Mouse (Mus musculus): Measurements from ENCODE around the gene Gm49358. TPM values are rescaled to one million over a fixed set of nuclear protein-coding genes. Genes with fewer than 3 reads are reported as not detected.
A peak's percentile ranks its signal among the peaks of the same experiment; 100 is the strongest.

Gm49358 gene
- total RNA-seq, 2 experiments from 2014 or later: 45.5 to 45.7 TPM

DNA sequence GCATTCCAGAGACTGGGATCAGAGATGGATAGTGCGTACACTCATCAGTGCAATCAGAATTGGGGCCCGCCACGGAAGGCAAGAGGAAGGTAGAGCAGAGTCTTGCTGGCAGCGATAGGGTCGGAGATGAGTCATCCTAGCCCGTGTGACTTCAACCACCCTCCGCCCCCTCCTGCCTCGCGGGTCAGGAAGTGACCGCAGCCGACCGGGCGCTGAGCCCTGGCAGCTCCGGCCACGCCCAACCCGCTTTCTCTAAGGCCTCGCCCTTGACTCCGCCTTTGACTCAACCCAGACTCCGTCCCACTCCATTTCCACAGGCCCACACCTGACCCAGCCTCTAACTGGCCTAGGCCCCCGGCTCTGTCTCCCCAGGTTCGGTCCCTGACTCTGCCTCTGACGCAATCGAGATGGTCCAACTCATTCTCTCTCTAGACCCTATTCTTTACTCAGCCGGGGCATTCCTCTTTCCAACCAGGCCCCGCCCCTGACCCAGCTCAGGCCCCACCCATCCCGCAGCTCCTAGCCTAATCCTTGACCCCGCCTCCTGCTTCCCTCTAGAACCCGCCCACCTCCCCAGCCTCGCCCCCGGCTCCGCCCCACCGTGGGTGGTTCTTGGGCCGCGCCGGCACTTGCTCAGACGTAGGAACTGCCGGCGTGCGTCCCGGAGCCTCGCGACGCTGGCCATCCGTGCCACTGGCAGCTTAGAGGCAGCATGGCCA, 14.8 kb downstream of the Gm49358 start, which contains the start of gene Nt5dc3:
Gene Nt5dc3 (plus strand): TSS at position 608 of the 719 bp plus-strand sequence.
- peak; percentile 93 for DNase-seq

DNA sequence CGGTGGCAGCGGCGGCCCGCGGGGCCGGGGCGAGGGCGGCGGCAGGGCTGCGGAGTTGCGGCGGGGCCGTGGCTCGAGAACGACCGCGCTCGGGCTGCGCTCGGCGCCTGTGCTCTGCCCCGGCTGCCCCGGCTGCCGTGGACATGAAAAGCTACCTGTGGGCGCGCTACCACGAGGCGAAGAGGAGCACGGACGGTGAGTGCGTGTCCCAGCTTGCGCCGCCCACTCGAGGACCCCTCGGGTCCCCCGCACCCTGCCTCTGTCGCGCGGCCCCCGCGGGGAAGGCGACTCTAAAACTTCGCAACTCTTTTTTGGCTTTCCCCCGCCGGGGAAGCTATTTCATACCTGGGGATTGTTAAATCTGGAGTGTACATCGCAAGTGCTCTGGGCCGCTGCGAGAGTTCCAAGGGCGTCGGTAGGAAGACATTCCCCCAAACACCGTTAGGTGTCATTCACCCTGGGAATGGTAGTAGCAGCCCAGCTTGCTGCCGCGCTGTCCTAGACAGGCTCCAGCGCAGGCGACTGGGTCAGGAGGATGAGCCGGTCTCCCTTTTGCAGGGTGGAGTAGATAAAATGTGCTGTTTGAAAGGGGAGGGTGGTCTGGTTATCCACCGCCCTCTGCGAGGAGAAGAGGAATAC, 15.5 kb downstream of the Gm49358 start:
- peak in 1 of 2 experiments; percentile 36 for DNase-seq

- DNase-seq: no peak
Observed at GRCm38 (mm10) chr10:86779816-86780500, 16.2 kb downstream of the Gm49358 start.

DNA sequence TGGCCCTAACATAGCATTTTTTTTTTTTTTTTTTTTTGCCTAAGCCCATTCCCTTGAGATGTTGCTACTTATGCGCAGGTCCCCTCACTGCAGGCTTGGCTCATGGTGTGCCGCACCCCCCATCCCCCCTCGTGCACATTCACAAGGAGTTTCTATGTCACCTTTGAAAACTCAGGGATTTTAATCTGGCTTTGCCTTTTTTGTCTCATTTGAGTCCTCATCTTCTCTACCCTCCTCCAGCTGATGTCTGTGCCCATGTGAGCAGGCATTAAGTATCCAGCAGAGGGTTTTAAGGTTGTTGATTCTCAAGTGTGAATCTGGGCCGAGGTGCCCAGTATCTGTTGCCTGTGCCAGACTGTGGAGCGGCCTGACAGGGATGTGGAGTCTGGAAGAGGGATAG, 17.9 kb downstream of the Gm49358 start:
- no peak for DNase-seq

DNA sequence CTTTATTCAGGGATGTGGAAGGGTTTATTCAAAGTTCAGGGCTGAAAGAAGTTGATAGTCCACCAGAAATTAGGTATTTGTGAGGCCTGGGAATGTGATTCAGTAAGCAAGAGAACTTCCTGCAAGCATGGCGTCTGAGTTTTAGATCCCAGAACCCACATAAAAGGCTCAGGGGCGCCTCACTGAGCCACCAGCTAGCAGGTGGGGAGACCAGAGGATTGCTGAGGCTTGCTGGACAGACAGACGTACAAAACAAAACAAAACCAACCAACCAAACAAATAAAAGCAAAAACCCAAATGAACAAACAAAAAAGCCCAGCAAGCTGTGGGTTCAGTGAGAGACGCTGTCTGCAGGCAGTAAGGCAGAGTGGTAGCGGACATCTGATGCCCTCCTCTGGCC, 18.9 kb downstream of the Gm49358 start:
- no peak for DNase-seq

- no peak for DNase-seq
Observed at GRCm38 (mm10) chr10:86783561-86783960, 19.8 kb downstream of the Gm49358 start.

DNA sequence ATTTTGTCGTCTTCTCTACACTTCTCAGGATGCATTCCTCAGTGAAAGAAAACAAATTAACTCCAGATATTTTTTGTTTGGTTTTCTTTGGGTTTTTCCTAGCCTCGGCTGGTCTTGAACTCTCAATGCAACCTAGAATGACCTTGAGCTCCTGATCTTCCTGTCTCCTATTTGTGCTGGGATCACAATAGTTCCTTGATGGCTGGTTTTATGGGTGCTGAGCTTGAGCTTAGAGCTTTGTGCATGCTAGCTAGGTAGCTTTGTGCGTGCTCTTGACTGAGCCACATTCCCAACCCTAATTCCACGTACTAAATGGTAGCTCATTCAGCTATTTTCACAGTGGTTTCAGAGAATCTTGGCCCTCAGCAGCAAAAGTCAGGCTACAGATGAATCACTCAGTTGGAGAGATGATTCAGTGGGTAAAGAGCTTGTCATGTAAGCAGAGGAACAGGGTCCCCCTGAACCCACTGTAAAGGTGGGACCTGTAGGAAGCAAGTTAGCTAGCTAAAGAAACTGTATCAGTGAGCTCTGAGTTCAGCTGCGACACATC, 20.4 kb downstream of the Gm49358 start:
- no peak for DNase-seq

DNA sequence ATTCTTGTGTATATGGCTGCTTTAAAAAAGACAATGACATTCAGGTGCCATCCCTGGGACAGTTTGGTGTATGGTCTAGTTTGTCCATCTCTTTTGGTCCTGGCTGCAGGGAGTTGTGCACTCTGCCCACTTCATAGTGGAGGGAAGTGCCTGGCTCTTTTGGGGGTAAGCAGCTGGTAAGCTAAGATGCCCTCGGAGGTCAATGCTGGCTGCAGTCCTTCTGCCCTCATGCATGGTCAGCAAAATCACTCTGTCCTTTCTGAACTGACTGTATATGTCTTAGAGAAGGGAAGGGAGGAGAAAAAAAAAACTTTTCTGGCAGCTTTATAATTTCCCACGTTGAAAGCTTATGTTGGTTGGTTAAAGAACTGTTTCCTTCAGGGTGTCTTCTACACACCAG, 21.6 kb downstream of the Gm49358 start:
- no peak for DNase-seq

DNA sequence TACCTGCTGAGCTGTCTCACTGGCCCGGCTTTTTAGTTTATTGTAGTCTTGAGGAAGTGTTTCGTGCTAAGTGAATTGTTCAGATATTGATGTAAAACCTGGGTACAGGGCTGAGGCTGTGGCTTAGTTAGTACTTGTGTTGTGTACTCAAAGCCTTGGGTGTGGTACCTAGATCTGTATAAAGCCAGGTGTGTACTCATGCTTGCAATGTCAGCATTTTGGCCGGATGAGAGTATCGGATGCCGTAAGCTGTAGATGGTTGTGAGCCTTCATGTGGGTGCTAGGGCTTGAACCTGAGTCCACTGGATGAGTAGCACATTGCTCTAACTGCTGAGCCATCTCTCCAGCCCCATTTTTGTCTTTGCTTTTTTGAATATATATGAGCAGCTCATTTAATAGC, 22.3 kb downstream of the Gm49358 start:
- no peak for DNase-seq

DNA sequence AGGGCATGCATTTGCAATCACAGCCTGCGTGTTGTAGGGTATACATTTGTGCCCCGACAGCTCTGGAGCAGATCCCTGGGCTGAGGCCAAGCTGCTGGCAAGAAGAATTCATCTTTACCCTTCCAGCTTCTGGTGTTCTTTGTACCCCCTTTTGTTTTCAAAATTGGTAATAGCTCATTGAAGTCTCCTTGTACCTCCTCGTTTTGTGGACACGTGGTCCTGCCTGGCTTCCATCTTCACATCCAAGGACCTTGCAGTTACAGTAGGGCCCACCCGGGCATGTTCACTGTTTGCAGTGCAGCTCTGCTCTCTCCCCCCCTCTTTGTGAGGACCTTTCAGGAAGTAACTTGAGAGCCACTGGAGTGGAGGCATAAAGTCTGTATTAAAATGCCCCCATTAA, 24.4 kb downstream of the Gm49358 start:
- DNase-seq: no peak

DNA sequence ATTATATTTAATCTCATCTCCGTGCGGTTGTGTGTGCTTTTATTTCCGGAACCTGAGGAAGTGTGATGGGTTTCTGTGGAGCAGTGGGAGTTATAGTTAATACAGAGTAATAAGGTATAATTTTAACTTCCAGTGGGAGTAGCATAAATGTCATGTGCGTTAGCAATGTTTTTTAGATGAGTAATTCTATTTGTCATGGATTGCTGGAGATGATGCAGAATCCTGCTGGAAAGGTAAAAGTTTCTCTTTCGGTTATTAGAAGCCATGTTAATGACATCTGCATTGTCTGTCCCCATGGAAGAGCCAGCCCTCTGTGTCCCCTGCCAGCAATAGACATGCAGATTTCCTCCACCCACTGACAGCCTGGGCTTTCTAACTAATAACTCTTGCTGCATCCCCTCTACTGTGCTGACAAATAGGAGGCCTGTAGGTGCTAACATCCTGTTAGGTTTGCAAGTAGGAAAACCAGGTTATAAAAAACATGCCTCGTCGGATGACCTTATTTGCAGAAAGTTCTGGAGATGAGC, 25.4 kb downstream of the Gm49358 start:
- no peak for DNase-seq

DNA sequence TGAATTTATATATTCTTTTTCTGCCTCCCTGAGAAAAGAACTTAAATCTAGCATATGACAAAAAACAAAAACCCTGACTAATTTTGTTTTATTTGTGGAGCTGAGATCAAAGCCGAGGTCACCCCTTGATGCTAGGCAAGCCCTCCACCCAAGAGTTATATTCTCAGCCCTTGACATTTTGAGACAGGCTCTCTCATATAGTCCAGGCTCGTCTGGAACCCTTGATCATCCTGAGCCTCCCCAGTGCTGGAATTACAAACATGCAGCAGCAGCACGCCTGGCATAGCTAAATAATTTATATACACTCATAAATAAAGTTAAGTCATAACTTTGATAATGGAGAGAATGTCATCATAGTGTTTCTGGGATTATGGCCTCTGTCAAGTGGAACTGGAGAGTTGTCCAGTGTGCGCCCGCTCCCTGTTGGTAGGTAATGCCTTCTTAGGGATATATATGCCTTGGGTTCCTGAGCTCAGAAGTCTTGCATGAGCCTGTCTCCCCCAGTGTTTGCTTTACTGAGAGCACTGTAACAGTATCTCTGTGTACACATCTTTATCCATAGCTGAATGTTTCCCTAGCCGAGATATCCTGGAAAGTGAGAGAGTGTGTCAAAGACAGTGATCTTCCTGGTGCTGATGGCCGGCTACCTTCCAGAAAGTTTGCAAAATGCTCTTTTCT, 27.9 kb downstream of the Gm49358 start:
- no peak for DNase-seq

DNA sequence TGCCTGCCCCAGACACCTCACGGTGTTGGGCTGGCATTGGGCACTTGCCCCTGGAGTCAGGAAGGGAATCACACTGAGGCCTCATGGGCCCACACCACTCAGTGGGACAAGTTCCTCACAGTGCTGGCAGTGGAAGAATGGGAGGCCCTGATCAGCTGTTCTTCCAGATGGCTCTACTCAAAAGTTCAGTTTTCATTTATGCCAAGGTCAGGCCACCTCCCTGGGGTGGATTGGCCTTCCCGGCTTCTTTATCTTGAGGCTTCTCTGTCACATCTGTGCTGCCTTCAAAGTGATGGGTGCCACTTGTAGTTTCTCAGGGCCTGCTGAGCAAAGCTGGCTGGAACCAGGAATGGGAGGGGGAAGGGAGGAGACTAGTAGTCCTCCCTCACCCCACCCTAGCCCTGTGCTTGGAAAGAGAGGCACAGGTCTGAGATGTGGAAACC, 29.8 kb downstream of the Gm49358 start:
- no peak for DNase-seq

DNA sequence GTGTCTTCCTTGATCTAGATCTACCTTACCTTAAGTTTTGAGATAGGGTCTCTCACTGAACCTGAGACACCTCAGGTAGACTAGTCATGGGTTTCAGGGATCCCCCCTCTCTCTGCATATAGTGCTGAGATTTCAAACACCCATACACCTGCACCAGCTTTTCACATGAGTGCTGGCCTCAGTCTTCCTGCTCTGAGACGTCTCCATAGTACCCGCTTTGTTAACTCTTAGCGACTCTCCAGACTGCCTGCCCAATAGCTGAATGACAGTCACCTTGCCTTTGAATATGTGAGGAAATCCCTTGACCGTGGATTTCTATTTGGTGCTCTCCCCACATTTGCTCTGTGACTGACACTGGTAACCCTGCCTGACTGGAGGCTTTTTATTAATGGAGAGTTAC, 30.4 kb downstream of the Gm49358 start:
- no peak for DNase-seq

GRCm38 (mm10) chr10:86794794-86795535, 31.2 kb downstream of the Gm49358 start:
- DNase-seq: no peak

GRCm38 (mm10) chr10:86796073-86796741, 32.4 kb downstream of the Gm49358 start:
- no peak for DNase-seq

DNA sequence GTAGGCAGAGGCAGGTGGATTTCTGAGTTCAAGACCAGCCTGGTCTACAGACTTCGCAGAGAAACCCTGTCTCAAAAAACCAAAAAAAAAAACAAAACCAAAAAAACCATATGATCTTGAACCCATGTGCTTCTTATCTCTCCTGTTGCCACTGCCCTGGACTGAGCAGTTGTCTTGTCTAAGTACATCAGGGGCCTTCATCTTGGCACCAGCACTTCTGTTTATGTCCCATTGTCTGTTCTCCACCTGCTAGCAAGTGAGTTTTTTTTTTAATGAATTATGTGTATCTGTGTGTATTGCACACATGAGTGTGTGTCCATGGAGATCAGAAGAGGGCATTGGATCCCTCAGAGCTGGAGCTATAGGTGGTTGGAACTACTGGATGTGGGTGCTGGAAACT, 43.6 kb downstream of the Gm49358 start:
- DNase-seq: no peak

DNA sequence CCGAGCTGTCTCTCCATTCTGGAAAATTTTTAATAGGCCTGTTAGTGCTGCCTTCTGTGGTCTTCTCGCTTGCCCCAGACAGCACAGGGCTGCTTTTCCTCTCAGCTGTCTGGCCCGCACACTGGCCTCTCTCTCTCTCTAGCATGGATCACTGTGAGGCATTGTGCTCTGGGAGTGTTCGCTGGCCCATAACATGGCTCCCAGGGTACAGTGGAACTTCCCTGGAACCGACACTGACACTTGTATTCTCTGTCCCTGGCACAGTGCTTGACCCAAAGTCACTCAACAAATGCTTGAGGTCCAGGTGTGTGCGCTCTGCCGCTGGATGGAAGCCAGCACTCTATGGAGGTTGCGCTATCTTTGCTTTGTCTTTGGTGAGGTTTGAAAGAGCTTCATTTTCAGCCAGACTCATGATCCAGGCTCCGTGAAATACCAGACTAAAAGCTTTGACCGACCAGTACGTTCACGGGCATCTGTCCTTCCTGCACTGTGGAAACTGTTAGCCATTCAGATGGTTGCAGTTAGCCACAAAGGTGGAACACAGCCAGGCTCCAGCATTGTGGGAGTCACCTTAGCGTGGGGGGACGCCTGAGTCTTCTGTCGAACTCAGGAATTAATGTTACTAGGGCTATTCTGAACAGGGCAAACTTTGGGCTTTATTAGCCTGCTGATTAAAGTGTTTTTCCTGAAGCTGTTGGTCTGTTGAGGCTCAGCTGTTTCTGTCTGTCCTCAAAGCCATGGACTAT, 44.4 kb downstream of the Gm49358 start:
- no peak for DNase-seq

GRCm38 (mm10) chr10:86810000-86810399, 46.2 kb downstream of the Gm49358 start:
- no peak for DNase-seq

DNA sequence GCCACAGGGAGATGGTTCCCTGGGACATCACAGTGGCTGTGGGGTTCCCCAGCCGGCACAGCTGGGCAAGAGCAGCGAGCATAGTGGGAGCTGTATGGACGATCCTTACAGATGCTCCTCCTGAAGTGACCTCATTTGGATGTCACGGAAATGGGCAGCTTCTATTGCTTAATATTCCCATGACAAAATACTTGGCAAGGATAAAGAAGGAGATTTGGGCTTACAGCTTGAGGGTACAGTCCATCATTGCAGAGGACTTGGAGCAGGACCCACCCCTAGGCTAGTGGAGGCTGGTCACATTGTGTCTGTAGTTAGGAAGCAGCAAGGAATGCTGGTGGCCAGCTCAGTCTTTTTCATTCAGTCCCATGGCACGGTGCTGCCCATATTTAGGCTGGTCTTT, 46.8 kb downstream of the Gm49358 start:
- no peak for DNase-seq
